Mouse (Mus musculus) frontal cortex, postnatal 25 days (tissue): ENCODE data around the gene Aff1.

Experiments
- DNase-seq, 2 experiments: peaks; one replicate each; pipeline ENCODE4 v3.0.0; 2022; ENCODE audit warnings: low spot score in 2 of 2

The Aff1 gene

DNA sequence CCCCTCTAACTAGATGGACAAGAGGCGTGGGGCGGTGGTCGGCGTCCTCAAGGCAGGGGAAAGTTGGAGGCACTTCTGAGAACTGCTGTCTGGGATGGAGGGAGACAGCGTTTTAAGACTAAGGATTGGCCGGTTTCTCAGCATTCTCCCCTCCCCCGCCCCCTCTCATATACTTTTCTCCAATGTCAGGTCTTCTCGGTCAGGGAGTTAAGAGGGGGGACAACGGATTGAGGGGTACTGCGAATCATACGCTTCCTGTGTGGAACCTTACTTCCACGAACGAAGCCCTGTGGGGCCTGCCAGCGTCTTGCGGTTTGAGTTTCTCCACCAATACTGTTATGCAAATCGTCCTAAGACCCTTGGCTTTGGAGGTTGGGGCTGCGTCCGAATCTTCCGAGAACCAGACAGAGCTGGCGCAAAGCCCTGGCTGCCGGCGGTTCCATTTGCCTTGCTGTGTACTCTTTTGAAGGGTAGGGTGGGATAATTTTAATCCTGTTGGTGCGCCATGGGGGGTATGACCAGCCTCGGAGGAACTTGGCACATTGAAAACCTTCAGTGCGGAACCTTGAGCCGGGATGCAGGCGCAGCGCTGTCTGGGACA is 967 bp downstream of the Aff1 start:
- no peak for DNase-seq

DNA sequence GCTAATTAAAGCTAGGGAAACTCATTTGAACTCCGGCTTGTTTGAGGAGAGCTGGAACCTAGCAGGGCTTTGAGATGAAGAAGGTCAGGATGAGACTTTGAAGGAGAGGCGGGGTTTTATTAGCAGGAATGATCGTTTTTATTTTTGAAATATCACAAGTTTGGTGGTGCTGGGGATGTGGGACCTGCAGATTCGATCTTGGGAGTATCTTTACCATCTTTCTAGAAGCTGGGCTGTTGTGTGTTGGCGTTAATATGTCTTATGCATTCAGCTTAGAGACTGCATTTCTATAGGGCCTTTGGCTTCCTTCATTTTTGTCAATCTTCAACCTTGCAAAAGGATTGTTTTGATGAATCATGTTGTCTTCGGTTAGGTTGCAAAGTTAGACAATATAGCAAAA is 1.9 kb downstream of the Aff1 start:
- DNase-seq = no peak

DNA sequence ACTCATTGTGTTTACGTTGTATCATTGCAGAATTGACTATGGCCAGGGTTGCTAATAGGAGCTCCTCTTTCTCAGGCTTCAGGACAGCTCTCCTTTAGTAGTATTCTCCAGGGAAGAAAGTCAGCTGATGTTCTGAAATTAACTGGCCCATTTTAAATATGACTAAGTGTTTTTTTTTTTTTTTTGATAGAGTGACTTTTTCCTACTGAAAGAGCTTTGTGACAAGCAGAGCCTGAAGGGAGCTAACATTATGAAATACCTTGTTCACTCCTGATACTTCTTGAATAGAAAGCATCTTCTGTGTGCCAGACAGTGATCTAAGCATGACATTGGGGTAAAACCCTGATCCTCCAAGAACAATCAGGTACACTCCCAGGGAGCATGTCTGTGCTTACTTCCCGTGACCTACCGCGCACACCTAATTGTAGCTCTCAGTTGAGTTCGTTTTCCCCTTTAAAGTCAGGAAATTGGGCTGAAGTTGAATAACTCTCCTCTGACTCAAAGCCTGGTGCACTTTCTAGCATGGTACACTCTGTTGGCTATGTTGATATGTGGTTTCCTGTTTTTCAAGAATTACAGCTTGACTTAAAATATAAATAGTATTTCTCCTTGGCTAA is 5.8 kb downstream of the Aff1 start:
- DNase-seq = no peak

DNA sequence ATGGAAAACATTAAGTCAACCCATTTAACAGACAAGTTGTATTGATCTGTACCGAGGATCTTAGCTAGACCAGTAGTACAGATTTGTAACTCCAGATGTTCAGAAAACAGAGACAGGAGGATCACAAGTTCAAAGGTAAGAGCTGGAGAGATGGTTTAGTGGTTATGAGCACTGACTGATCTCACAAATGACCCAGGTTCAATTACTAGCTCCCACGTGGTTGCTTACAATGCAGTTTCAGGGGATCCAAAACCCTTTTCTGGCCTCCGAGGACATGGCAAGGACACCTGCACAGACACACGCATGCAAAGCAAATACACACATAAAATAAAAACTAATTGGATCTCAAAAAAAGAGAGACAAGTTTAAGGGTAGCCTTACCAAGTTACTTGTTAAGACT is 6.4 kb downstream of the Aff1 start:
- DNase-seq = no peak

DNA sequence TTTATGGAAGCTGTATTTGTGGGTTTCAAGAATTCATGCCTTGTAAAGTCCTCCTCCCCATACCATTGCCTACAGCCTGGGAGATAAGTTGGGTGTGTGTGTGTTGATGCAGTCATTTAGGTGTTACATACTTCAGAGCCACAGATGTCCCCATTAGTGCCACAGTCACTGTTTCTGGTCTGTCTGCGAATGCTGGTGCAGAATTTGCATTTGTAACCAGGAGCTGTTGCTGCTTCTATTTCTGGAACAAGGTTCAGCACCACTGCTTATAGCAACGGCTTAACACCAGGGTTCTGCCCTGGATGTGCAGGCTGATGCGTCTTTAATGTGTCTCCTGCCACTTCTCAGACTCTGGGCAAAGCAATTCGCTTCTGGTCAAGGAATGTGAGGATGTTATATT is 7.4 kb downstream of the Aff1 start:
- no peak for DNase-seq

DNA sequence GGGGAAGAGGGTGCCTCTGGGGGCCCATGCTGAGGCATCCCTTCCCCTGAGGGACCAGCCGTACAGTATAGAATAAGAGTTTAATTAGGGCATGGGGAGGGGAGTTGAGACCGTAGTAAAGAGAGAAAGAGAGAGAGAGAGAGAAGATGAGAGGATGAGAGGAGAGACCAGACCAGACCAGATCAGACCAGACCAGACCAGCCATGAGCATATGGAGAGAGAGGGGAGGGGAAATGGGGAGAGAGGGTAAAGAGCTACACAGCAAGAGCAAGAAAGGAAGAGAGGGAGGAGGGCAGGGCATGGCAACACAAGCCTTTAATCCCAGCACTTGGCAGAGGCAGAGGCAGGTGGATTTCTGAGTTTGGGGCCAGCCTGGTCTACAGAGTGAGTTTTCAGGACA is 8.5 kb downstream of the Aff1 start:
- no peak for DNase-seq

DNA sequence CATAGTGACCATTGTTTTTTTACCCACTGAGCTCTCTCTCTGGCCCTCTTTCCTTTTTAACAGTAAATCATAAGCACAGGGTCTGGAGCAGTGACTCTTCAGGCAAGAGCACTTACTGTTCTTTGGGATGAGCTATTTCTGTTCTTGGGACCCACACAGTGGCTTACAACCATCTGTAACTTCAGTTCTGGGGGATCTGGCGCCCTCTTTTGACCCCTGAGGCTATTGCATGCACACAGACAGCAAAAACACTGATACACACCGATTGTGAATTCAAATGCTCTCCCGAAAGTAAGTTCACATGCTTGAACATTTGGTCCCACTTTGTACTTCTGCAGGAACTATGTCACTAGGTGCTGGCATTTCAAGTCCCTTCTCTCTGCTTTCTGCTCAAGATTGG is 9.3 kb downstream of the Aff1 start:
- DNase-seq = no peak

DNA sequence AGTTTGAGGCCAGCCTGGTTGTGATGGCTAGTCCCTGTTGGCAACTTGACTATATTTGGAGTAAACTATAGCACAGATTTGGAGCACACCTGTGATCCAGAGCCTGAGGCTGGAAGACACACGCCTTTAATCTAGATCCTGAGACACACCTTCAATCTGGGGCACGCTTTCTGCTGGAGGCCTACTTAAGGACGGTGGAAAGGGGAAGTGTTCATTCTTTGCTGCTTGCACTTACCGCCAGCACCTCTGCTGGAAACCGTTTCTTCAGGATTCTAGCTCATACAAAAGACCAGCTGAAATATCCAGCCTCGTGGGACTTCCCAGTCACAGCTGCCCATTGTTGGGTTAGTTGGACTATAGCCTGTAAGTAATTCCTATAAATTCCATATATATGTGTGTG is 10.4 kb downstream of the Aff1 start:
- DNase-seq = no peak

DNA sequence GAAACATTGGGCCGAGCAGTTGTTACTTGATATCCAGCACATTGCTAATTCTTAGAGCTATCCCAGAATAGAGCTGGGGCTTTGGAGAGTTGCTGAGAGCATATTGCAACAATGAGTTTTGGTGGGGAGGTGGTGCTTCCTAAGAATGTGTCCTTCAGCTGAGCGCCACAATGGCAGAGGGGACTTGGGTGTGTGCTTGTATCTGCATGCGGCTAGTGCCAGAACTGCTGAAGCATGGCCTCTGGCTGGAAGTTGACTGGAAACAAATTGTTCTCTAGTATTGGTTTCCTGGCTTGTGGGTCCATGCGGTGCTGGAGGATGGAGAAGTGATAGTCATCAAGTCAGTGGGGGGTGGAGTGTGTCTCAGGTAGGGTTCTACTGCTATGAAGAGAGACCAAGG is 13.2 kb downstream of the Aff1 start:
- no peak for DNase-seq

DNA sequence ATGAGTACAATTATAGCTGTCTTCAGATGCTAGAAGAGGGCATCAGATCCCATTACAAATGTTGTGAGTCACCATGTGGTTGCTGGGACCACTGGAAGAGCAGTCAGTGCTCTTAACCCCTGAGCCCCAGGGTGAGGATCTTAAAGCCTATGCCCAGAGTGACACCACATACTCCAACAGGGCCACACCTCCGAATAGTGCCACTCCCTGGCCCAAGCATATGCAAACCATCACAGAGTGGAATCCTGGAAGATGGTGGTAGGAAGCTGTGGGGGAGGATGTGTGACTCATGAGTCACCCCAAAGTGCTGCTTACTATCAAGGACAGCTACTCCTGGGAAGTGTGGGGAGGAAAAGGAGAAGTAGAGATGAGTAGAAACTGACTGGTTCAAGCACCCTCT is 13.7 kb downstream of the Aff1 start:
- no peak for DNase-seq

DNA sequence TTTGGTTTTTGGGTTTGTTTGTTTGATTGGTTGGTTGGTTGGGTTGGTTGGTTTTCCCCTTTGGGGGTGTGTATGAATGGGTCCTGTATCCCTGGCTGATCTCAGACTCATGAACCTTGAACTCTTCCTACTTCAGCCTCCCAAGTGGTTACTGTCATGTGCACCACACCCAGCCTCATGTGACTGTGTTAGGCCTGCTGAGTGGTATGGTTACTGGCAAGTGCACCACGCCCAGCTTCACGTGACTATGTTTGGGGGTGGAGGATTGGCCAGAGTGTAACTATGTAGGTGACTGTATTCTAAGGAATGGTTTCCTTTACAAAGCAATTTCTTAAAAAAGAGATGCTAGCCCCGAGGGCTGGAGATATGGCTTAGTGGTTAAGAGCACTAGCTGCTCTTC is 16.9 kb downstream of the Aff1 start:
- no peak for DNase-seq

DNA sequence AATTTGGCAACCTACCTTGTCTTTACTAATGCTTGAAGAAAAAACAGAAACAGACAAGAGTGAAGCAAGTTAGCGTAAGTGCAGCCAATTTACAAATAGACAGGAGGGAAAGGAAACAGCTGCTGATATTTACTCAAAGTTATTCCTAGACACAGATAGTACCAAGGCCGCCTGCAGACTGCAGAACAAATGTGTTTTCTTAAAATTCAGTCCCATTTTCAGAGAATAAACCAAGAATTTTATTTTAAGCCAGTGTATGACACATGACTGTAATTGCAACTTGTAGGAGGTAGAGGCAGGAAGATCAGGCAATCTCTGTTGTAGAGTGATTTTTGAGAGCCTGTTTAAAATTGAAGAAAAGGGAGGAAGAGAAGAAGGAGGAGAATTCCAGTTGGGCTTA is 19.7 kb downstream of the Aff1 start:
- DNase-seq = no peak

DNA sequence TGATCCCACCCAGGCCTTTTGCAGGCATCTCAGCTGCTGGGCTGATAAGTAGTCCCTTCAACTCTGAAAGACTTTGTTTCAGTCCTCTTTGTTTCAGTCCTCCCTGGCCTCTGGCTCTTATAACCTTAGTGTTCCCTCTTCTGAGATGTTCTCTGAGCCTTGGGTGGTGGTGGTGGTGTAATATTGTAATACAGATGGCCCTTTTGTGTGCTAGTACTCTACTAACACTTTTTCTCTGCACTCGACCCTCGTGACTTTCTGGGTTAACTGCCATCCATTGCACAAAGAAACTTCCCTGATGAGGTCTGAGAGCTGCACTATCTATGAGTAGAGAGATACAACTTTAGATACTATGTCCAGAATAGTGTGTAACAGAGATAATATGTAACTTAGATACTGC is 21.2 kb downstream of the Aff1 start:
- DNase-seq = no peak

DNA sequence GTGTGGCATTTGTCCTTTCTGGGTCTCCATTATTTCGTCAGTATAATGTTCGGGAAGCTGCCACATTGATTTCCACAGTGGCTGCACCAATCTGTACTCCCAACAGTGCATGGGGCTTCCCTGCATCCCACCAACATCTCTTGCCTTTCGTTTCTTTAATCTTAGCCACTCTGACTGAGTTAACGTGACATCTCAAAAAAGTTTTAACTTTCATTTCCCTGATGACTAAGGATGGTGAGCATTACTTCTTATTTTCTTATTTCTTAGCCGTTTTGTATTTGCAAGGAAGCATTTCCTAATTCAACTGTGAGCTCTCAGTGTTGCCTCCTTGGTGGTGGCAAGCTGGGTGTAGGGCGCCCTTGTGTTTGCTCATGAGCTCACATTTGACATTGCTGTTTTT is 22.8 kb downstream of the Aff1 start:
- DNase-seq = no peak

DNA sequence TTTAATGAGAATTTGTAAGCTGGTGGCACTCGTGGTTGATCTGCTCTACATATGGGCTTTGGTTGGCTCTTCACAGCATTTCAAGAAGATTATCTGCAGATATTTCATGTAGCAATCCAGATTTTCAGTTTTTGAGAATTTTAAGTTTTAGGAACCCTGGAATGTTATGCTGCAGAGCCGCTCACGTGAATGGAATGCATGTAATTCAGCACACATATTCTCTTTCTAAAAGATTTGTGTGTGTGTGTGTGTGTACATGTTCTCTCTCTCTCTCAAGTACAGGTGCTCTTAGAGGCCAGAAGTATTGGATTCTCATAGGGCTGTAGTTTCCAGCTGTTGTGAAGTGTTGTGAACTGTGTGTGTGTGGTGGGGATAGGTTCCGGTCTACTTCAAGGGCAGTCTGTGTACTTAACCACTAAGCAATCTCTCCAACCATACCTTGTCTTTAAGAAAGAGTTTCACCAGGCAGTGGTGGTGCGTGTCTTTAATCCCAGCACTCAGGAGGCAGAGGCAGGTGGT is 24.7 kb downstream of the Aff1 start:
- no peak for DNase-seq

DNA sequence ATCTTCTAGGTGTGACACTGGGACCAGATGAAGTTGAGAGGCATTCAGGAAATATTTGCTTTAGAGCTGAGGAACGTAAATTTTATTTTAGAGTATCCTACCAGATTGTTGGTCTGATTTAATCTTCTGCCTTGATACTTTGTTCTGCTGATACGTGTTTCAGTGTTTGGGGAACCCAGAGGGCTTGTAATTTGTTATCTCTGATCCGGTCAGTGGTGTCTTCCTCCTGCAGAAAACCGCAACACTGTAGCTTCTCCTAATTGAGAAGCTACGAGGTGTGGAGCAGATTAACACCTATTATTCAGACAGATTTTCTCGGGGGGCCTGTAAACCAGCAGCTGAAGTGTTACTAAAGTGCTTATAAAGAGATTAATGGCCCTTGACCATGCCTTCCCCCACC is 27.0 kb downstream of the Aff1 start:
- no peak for DNase-seq

DNA sequence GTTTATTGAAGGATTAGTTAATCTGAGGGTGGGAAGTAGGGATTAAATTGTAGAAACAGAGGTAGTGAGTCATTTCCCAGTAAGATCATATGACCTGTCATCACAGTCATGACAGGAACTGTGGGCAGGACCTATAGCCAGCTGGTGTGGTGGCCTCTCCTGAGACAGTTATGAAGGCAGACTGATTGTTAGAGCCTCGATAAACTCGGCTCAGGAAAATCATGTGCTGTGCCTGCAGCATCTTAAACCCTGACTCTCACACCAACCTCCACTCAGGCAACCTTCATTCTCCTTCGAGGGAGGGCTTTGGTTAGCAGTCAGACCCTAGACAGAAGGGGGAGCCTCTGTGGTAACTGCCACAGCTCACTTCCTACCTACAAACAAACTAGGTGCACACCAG is 27.7 kb downstream of the Aff1 start:
- DNase-seq = no peak

DNA sequence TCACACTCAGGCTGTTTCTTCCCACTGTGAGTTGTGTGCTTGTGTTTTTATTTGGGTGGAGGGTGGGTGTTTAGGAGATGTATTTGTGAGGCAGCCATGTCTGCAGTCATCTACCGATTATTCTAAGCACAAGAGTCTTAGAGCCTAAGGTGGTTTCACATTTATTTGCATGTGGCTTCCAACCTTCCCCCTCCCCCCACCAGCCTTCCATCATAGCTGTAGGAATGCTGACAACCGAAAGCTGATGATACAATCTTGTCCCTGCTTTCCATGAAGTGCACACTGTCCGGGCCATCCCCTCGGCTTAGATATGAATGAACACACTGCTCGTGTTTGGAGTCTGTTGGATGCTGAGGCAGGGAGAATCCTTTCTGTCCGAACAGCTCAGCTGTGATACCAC is 28.8 kb downstream of the Aff1 start:
- no peak for DNase-seq

DNA sequence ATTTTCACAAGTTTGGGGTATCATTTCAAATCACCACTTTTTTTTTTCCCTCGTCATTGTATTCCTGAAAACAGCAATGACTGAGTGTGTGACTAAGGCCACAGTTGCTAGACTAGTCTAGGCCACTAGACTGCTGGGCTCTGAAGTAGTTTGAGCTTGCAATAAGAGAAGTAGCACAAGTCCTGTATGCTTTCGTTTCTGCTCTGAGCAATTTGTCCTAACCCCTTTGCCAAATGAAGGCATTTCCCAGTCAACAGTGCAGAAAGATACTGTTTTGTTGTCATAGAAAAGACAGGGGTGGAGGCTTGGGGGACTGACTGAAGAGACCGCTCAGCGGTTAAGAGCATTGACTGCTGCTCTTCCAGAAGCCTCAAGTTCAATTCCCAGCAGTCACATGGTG is 29.3 kb downstream of the Aff1 start:
- no peak for DNase-seq

DNA sequence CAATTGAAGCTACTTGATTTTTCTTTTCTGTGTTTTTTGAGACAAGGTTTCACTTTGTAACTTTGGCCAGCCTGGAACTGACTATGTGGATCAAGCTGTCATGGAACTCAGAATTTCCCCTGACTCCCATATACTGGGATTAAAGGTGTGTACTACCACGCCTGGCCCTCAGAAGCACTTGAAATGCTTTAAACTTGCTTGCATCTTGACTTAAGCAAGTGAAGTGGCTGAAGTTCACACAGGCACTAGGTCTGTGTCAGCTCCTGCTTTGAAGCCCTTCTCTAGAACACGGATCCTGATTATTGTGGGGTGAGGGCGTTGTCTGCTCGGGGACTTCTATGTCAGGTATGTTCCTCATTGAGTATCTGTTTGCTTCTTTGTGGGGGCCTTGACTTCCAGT is 30.5 kb downstream of the Aff1 start:
- DNase-seq = no peak

DNA sequence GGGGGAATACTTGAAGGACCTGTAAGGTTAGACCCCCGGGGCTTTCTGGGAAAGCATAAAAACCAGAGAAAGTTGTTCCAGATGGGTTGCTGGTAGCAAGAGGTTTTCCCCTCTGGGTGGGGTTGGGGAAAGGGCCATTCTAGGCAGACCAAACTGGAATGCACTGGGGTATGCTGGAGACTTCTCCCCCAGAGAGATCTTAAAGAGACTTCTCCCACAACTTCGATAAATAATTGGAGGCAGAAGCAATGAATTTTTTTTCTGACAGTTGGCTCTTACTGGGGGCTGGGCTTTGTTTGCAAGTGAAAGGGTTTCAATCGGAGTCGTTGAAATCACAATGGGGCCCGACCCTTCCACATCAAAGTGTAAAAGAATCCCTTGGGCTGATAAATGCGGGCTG is 32.2 kb downstream of the Aff1 start:
- no peak for DNase-seq

DNA sequence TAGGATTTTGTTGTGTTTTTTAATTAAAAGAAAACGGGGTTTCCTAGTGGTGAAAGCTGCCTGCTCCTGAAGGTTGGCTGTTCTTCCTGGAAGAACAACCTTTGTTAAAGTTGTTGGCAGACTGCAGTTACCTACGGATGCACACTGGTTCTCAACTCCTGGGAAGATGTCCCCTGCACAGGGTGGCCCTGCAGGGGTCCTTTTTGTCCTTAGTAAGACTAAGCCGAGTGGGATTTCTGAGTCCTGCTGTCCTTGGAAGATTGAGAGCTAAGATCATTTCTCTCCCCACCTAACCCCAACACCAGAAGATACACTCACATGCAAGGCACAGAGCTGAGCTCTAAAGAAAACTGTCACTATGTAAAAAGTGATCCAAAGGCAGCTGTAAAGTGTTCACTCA is 32.6 kb downstream of the Aff1 start:
- no peak for DNase-seq

DNA sequence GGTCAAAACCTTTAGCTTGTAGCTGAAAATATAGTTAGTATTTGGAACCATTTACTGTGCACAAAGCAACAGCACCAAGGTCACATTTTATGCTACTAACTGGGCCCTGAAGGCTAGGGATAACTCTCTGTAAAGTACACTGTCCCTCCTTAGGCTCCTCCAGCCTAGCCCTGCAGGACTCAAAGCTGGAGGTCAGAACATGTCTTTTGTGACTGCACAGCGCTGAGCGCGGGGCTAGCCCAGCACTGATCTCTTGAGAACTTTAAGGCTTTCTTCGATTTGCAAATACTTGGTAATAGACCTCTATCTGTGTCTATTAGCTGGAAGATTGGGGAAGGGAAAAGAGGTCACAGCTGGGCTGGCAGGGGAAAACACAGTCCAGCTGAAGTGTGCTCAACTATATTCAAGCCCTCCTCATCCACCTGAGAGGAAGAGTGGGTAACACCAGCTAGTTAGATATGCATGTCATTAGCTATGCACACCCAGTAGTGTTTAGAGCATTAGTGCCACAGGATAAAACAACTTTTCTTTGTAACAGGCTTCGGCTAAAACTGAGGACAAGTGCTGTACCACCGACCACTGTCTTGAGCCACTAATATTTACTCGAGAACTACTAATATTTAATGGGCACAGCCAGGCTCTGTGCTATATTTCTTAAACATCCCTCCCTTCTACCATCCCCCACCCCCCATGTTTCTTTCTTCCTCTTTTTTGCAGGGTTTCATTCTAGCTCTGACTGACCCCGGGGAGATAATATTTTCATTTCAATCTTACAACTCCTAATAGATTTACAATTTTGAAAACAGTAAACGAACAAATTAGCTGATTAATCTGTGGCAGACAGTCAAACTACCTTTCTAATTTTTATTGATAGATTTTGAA is 33.3 kb downstream of the Aff1 start:
- no peak for DNase-seq
